Mouse (Mus musculus) heart, adult 2 months (tissue): ENCODE measurements at regions not wholly inside any gene's neighbourhood (a gene's known extent, or its start where the extent isn't known, plus 50 kb on each side); places are given as distances from the start of the nearest gene placed in this dataset.

Experiments used
- DNase-seq, 2 experiments: peaks; one replicate each; pipeline ENCODE4 v3.0.0; 2021
- H3K27ac ChIP-seq: fragments of 200-600 bp; 2 replicates; pipeline ENCODE4 v1.8.1; 2022
- H3K27me3 ChIP-seq: fragments of 200-500 bp; 2 replicates; pipeline ENCODE4 v1.6.1; 2012; ENCODE audit warnings: mild to moderate bottlenecking, low read length, inconsistent platforms, mixed read lengths; ENCODE audit not compliant: control insufficient read depth, insufficient read depth
- H3K36me3 ChIP-seq: fragments of 200-500 bp; 2 replicates; pipeline ENCODE4 v1.6.1; 2012; ENCODE audit warnings: low read length, inconsistent platforms; ENCODE audit not compliant: control insufficient read depth, insufficient read depth
- H3K4me1 ChIP-seq: fragments of 200-500 bp; 2 replicates; pipeline ENCODE4 v1.6.1; 2011; ENCODE audit warnings: low read length; ENCODE audit not compliant: control insufficient read depth, insufficient read depth
- H3K4me3 ChIP-seq: fragments of 200-600 bp; 2 replicates; pipeline ENCODE4 v1.8.1; 2022
- H3K79me2 ChIP-seq: fragments of 200-500 bp; replicated peaks from 2 replicates; pipeline ENCODE4 v1.6.1; 2012; ENCODE audit warnings: mild to moderate bottlenecking, inconsistent platforms, low read length, moderate library complexity, mixed read lengths; ENCODE audit not compliant: control insufficient read depth, insufficient read depth
- H3K9ac ChIP-seq: fragments of 200-500 bp; 2 replicates; pipeline ENCODE4 v1.6.1; 2012; ENCODE audit warnings: low read depth, mild to moderate bottlenecking, control low read depth, inconsistent platforms, low read length, mixed read lengths
- CTCF ChIP-seq: fragments of 200-600 bp; IDR thresholded peaks from 2 replicates; pipeline ENCODE4 v1.8.1; 2022; ENCODE audit warnings: antibody characterized with exemption, mild to moderate bottlenecking, moderate library complexity
- EP300 ChIP-seq: fragments of 200-500 bp; IDR thresholded peaks from 2 replicates; pipeline ENCODE4 v1.6.1; 2011; ENCODE audit warnings: low read depth, low read length, control low read depth; ENCODE audit not compliant: insufficient read depth
- POLR2A ChIP-seq: fragments of 200-500 bp; IDR thresholded peaks from 2 replicates; pipeline ENCODE4 v1.6.1; 2011; ENCODE audit warnings: mild to moderate bottlenecking, low read depth, low read length, control low read depth; ENCODE audit not compliant: insufficient read depth
- WGBS: fragments of 180-500 bp; shearing (Covaris S2); methylation state at CpG from one replicate; pipeline ENCODE4 v1.1.7; 2018; 5-methylcytosine and 5-hydroxymethylcytosine counted together
- intact Hi-C: fragments of 180-260 bp; cut with DNase I; formaldehyde crosslinking; loops from one replicate; pipeline ENCODE4 v1.15.1; 2025

- Histone ChIP-seq H3K4me1 (no peaks in the 10 kb centered on the region), H3K9ac (no peak overlapping the region), H3K27ac (no peak overlapping the region), H3K36me3 (no peaks in the 10 kb centered on the region), H3K79me2 (no peaks in the 10 kb centered on the region), H3K27me3 (no peaks in the 10 kb centered on the region), H3K4me3 (no peak overlapping the region)
- 64% methylated on average over 1 of the region's 1 CpGs for WGBS
- no peak for DNase-seq
- intact Hi-C loops = no loop called here
- TF ChIP-seq POLR2A = no peak
- TF ChIP-seq CTCF = no peak
- TF ChIP-seq EP300 = no peak
Measured at GRCm38 (mm10) chr4:69197577-69197976, 243.4 kb upstream of the Brinp1 start.

GRCm38 (mm10) chr4:69196094-69196493 lies 241.9 kb upstream of the Brinp1 start:
- WGBS = 72% methylated on average over 1 of the region's 1 CpGs
- no peaks in the 10 kb centered on the region for H3K36me3 ChIP-seq
- H3K9ac ChIP-seq = no peak overlapping the region
- no peaks in the 10 kb centered on the region for H3K79me2 ChIP-seq
- DNase-seq = no peak
- no peaks in the 10 kb centered on the region for H3K27me3 ChIP-seq
- intact Hi-C loops = no loop called here
- H3K27ac ChIP-seq = no peak overlapping the region
- no peak overlapping the region for H3K4me3 ChIP-seq
- no peaks in the 10 kb centered on the region for H3K4me1 ChIP-seq
- TF ChIP-seq CTCF = no peak

GRCm38 (mm10) chr4:69195645-69196044 lies 241.4 kb upstream of the Brinp1 start:
- H3K4me3 ChIP-seq = no peak overlapping the region
- no peaks in the 10 kb centered on the region for H3K36me3 ChIP-seq
- no peaks in the 10 kb centered on the region for H3K4me1 ChIP-seq
- TF ChIP-seq EP300 (no peak), CTCF (peak; percentile 65), POLR2A (no peak)
- H3K9ac ChIP-seq = no peak overlapping the region
- no peaks in the 10 kb centered on the region for H3K27me3 ChIP-seq
- H3K27ac ChIP-seq = no peak overlapping the region
- intact Hi-C loops = no loop called here
- no peaks in the 10 kb centered on the region for H3K79me2 ChIP-seq
- 1% methylated on average over 13 of the region's 13 CpGs for WGBS
- peak; percentile 7 to 34 for DNase-seq
